Mouse (Mus musculus) G1E (cell line): Measurements from ENCODE around the gene Gipc3.

Experiments
- CTCF ChIP-seq: IDR thresholded peaks from 2 replicates; pipeline ENCODE4 v1.5.1; 2012; ENCODE audit warnings: low read depth, low read length, inconsistent platforms, mixed read lengths
- GATA1 ChIP-seq: IDR thresholded peaks from 2 replicates; pipeline ENCODE4 v1.6.1; 2012; ENCODE audit warnings: borderline replicate concordance, low read length, inconsistent platforms, mixed read lengths
- GATA2 ChIP-seq: IDR thresholded peaks from 2 replicates; pipeline ENCODE4 v1.6.1; 2012; ENCODE audit warnings: low read depth, low read length, inconsistent platforms, borderline replicate concordance
- POLR2AphosphoS5 ChIP-seq: IDR thresholded peaks from 2 replicates; pipeline ENCODE4 v1.6.1; 2012; ENCODE audit warnings: low read depth, low read length, inconsistent platforms; ENCODE audit not compliant: insufficient replicate concordance

DNA sequence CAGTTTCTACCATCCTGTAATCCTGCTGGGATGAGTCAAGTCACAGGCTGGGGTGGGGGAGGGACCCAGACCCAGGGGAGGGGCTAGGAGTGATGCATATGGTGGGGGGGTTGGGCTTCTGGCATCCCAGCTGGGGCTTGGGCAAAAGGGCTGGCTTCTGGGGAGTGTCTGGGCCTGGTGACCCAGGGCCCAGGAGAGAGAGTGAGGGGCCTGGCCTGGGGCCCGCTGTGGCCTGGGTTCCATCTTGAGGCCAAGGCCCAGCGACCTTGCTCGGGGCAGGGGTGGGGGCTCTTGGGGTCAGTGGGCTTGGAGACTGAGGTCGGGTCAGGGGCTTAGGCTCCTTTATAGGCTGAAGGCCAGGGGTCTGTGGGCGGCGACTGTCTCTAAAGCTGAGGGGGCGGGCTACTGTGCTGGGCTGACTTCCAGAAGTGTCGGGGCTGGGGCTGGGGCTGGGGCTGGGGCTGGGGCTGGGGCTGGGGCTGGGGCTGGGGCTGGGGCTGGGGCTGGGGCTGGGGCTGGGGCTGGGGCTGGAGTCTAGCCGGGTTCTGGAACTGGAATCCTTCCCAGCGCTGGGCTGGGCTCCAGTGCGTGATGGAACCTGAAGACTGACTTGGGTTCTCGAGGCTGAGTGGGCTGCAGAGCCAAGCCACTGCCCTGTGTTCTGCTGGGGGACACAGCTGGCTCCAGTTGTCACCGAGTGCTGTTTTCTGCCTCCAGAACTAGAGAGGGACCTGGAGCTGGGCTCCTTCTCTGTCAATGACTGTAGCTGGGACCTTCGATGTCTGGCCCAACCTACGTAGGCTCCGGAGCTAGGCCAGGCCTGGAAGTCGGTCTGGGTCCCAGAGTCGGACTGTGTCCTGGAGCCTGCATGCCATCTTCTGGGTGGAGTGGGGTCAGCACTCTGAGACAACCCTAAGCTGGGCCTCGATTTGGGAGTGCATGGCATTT lies 7.4 kb downstream of the Gipc3 start:
- TF ChIP-seq CTCF (no peak), POLR2AphosphoS5 (no peak), GATA1 (no peak), GATA2 (no peak)
